Mouse (Mus musculus): ENCODE results near the gene Zfhx3.

GRCm38 (mm10) chr8:108595061-108595419 lies 652.6 kb downstream of the Zfhx3 start:
- TF ChIP-seq EP300 (IDR thresholded peaks at IDR 0.05; ENCODE audit: low read depth) (no peak), CTCF (IDR thresholded peaks at IDR 0.05; ENCODE audit: low read depth) (no peak)

Data from liver, embryonic 14.5 days (tissue).